Mouse (Mus musculus) spleen, postnatal 14 days (tissue): Measurements from ENCODE around the gene Sar1b.
A peak's percentile ranks its signal among the peaks of the same experiment; 100 is the strongest.
"Not testable (repeated sequence)": the region's sequence is repeated elsewhere in the genome, so short reads cannot be mapped to it uniquely, and the experiment has no call there.

Experiments
- DNase-seq, 2 experiments: peaks; one replicate each; pipeline ENCODE4 v3.0.0; 2021 to 2022; ENCODE audit warnings: low spot score in 2 of 2

The Sar1b gene

GRCm38 (mm10) chr11:51777478-51777877 lies 14.0 kb downstream of the Sar1b start:
- DNase-seq = no peak

- DNase-seq = no peak
These were observed 17.3 kb downstream of the Sar1b start for GRCm38 (mm10) chr11:51780773-51781267.

- no peak for DNase-seq
These were observed 19.2 kb downstream of the Sar1b start for GRCm38 (mm10) chr11:51782721-51783120.

GRCm38 (mm10) chr11:51785926-51786325 lies 22.4 kb downstream of the Sar1b start:
- DNase-seq = peak; percentile 33 to 51

- DNase-seq = not testable (repeated sequence)
These were observed 26.2 kb downstream of the Sar1b start for GRCm38 (mm10) chr11:51789735-51790134.

GRCm38 (mm10) chr11:51790662-51791061 lies 27.2 kb downstream of the Sar1b start:
- DNase-seq = no peak

- DNase-seq = no peak
These were observed 32.8 kb downstream of the Sar1b start for GRCm38 (mm10) chr11:51796272-51796671.

- no peak for DNase-seq
These were observed 37.3 kb downstream of the Sar1b start for GRCm38 (mm10) chr11:51800634-51801325.

GRCm38 (mm10) chr11:51805221-51805981 lies 41.9 kb downstream of the Sar1b start:
- peak in 1 of 2 experiments; percentile 63 for DNase-seq

GRCm38 (mm10) chr11:51807108-51807879 lies 43.8 kb downstream of the Sar1b start:
- DNase-seq = no peak

GRCm38 (mm10) chr11:51809632-51810224 lies 46.2 kb downstream of the Sar1b start:
- no peak for DNase-seq

- DNase-seq = no peak
These were observed 47.7 kb downstream of the Sar1b start for GRCm38 (mm10) chr11:51811230-51811629.

GRCm38 (mm10) chr11:51812022-51812546 lies 48.6 kb downstream of the Sar1b start:
- DNase-seq = no peak

GRCm38 (mm10) chr11:51817756-51818155 lies 54.3 kb downstream of the Sar1b start:
- DNase-seq = peak; percentile 85 to 95

- DNase-seq = no peak
These were observed 55.4 kb downstream of the Sar1b start for GRCm38 (mm10) chr11:51818837-51819236.

GRCm38 (mm10) chr11:51819964-51820363 lies 56.5 kb downstream of the Sar1b start:
- DNase-seq = peak; percentile 41 to 50

- DNase-seq = peak; percentile 65 to 83
These were observed 57.4 kb downstream of the Sar1b start for GRCm38 (mm10) chr11:51820861-51821260.

GRCm38 (mm10) chr11:51822736-51823135 lies 59.2 kb downstream of the Sar1b start:
- DNase-seq = no peak

GRCm38 (mm10) chr11:51823271-51823670 lies 59.8 kb downstream of the Sar1b start:
- DNase-seq = no peak

GRCm38 (mm10) chr11:51823963-51824753 lies 60.7 kb downstream of the Sar1b start:
- no peak for DNase-seq
